Mouse (Mus musculus) CH12.LX (cell line): ENCODE measurements around the gene Atn1. TPM values are rescaled to one million over a fixed set of nuclear protein-coding genes. Genes with fewer than 3 reads are reported as not detected.

Source experiments
- DNase-seq: peaks from one replicate; pipeline ENCODE4 v3.0.0-alpha.2; 2013; ENCODE audit errors: extremely low read depth
- H3K27ac ChIP-seq: 2 replicates; pipeline ENCODE4 v1.5.1; 2012; ENCODE audit warnings: low read depth, mild to moderate bottlenecking, control low read depth, moderate library complexity; ENCODE audit not compliant: insufficient read depth
- H3K27me3 ChIP-seq: replicated peaks from 2 replicates; pipeline ENCODE3; 2012; ENCODE audit warnings: inconsistent platforms
- H3K36me3 ChIP-seq, 2 experiments: replicated peaks in 1 of 2; 2 replicates each; pipeline versions ENCODE3 to v1.6.1; 2012; ENCODE audit warnings: inconsistent platforms in 1 of 2, low read length in 1 of 2, mild to moderate bottlenecking in 1 of 2, mixed read lengths in 1 of 2, moderate library complexity in 1 of 2; ENCODE audit not compliant: control insufficient read depth in 1 of 2, insufficient read depth in 1 of 2
- H3K4me1 ChIP-seq, 2 experiments: 2 replicates each; pipeline ENCODE4 v1.6.1; 2012; ENCODE audit warnings: inconsistent platforms in 1 of 2, moderate library complexity in 1 of 2; ENCODE audit not compliant: insufficient read depth in 2 of 2, control insufficient read depth in 1 of 2
- H3K4me2 ChIP-seq: 2 replicates; pipeline ENCODE4 v1.6.1; 2012; ENCODE audit warnings: low read depth, mild to moderate bottlenecking, control low read depth; ENCODE audit not compliant: poor library complexity, insufficient read depth, severe bottlenecking
- H3K4me3 ChIP-seq, 3 experiments: fragments of 150-350 bp in 1 of 3; sonication (generic) in 1 of 3; replicated peaks in 1 of 3; 2 replicates each; pipeline versions ENCODE3 to v1.5.1; 2011 to 2012; ENCODE audit warnings: low read depth in 2 of 3, low read length in 2 of 3, mild to moderate bottlenecking in 2 of 3, moderate library complexity in 2 of 3, control low read depth in 1 of 3, improper control_type of control experiment in 1 of 3, inconsistent platforms in 1 of 3, mixed read lengths in 1 of 3; ENCODE audit not compliant: poor library complexity in 1 of 3
- H3K79me2 ChIP-seq: replicated peaks from 2 replicates; pipeline ENCODE4 v1.6.1; 2012; ENCODE audit warnings: mild to moderate bottlenecking, moderate library complexity; ENCODE audit not compliant: control insufficient read depth, poor library complexity, insufficient read depth, severe bottlenecking; ENCODE audit errors: extremely low read depth
- H3K9ac ChIP-seq: 2 replicates; pipeline ENCODE4 v1.6.1; 2012; ENCODE audit warnings: low read depth, mild to moderate bottlenecking, control low read depth, moderate library complexity; ENCODE audit not compliant: insufficient read depth
- H3K9me3 ChIP-seq: replicated peaks from 2 replicates; pipeline ENCODE3; 2012; ENCODE audit warnings: low read length, inconsistent platforms, mixed read lengths
- BHLHE40 ChIP-seq: IDR thresholded peaks from 2 replicates; pipeline ENCODE4 v1.6.1; 2011; ENCODE audit warnings: mild to moderate bottlenecking, low read depth, low read length, improper control_type of control experiment
- CHD1 ChIP-seq: IDR thresholded peaks from 2 replicates; pipeline ENCODE4 v1.6.1; 2012; ENCODE audit warnings: low read depth, low read length, improper control_type of control experiment, inconsistent platforms
- CTCF ChIP-seq, 2 experiments: IDR thresholded peaks in 1 of 2; conservative IDR thresholded peaks in 1 of 2; 2 replicates each; pipeline ENCODE4 v1.5.1; 2011 to 2012; ENCODE audit warnings: low read depth in 2 of 2, low read length in 2 of 2, improper control_type of control experiment in 1 of 2, inconsistent platforms in 1 of 2, mild to moderate bottlenecking in 1 of 2, moderate library complexity in 1 of 2
- ETS1 ChIP-seq: conservative IDR thresholded peaks from 2 replicates; pipeline ENCODE4 v1.6.1; 2012; ENCODE audit warnings: low read depth, mild to moderate bottlenecking, inconsistent platforms, low read length, improper control_type of control experiment, moderate library complexity
- GABPA ChIP-seq: IDR thresholded peaks from 2 replicates; pipeline ENCODE4 v1.6.1; 2012; ENCODE audit warnings: low read depth, low read length, improper control_type of control experiment, inconsistent platforms; ENCODE audit not compliant: insufficient replicate concordance
- IRF4 ChIP-seq: IDR thresholded peaks from 2 replicates; pipeline ENCODE4 v1.6.1; 2014; ENCODE audit warnings: low read depth, mild to moderate bottlenecking, inconsistent platforms, low read length, improper control_type of control experiment
- JUN ChIP-seq: IDR thresholded peaks from 2 replicates; pipeline ENCODE4 v1.6.1; 2011; ENCODE audit warnings: low read depth, mild to moderate bottlenecking, low read length, improper control_type of control experiment, moderate library complexity; ENCODE audit not compliant: insufficient read depth
- JUND ChIP-seq: conservative IDR thresholded peaks from 2 replicates; pipeline ENCODE4 v1.6.1; 2011; ENCODE audit warnings: low read depth, low read length, improper control_type of control experiment
- KAT2A ChIP-seq: IDR thresholded peaks from 2 replicates; pipeline ENCODE4 v1.6.1; 2012; ENCODE audit warnings: low read length, improper control_type of control experiment, inconsistent platforms; ENCODE audit not compliant: insufficient replicate concordance
- MAFK ChIP-seq: IDR thresholded peaks from 2 replicates; pipeline ENCODE4 v1.6.1; 2011; ENCODE audit warnings: low read length, improper control_type of control experiment; ENCODE audit not compliant: insufficient replicate concordance
- MAX ChIP-seq: IDR thresholded peaks from 2 replicates; pipeline ENCODE4 v1.6.1; 2011; ENCODE audit warnings: low read length, improper control_type of control experiment
- MAZ ChIP-seq: IDR thresholded peaks from 2 replicates; pipeline ENCODE4 v1.6.1; 2012; ENCODE audit warnings: low read depth, mild to moderate bottlenecking, inconsistent platforms, low read length, improper control_type of control experiment, moderate library complexity
- NELFE ChIP-seq: IDR thresholded peaks from 2 replicates; pipeline ENCODE4 v1.6.1; 2011; ENCODE audit warnings: low read depth, low read length, improper control_type of control experiment
- NRF1 ChIP-seq: IDR thresholded peaks from 2 replicates; pipeline ENCODE4 v1.6.1; 2014; ENCODE audit warnings: low read depth, mild to moderate bottlenecking, inconsistent platforms, low read length, improper control_type of control experiment, moderate library complexity
- POLR2A ChIP-seq: IDR thresholded peaks from 2 replicates; pipeline ENCODE4 v1.6.1; 2011; ENCODE audit warnings: low read depth, mild to moderate bottlenecking, improper control_type of control experiment, low read length
- RCOR1 ChIP-seq: conservative IDR thresholded peaks from 2 replicates; pipeline ENCODE4 v1.6.1; 2012; ENCODE audit warnings: low read depth, mild to moderate bottlenecking, inconsistent platforms, low read length, improper control_type of control experiment
- SIN3A ChIP-seq: IDR thresholded peaks from 2 replicates; pipeline ENCODE4 v1.6.1; 2012; ENCODE audit warnings: low read length, improper control_type of control experiment, inconsistent platforms
- TBP ChIP-seq: conservative IDR thresholded peaks from 2 replicates; pipeline ENCODE4 v1.6.1; 2011; ENCODE audit warnings: low read depth, low read length, improper control_type of control experiment
- TCF12 ChIP-seq: IDR thresholded peaks from 2 replicates; pipeline ENCODE4 v1.6.1; 2014; ENCODE audit warnings: low read depth, mild to moderate bottlenecking, inconsistent platforms, low read length, improper control_type of control experiment
- UBTF ChIP-seq: IDR thresholded peaks from 2 replicates; pipeline ENCODE4 v1.6.1; 2012; ENCODE audit warnings: low read depth, mild to moderate bottlenecking, inconsistent platforms, low read length, improper control_type of control experiment, moderate library complexity
- USF1 ChIP-seq: IDR thresholded peaks from 2 replicates; pipeline ENCODE4 v1.6.1; 2014; ENCODE audit warnings: low read depth, mild to moderate bottlenecking, inconsistent platforms, low read length, improper control_type of control experiment
- ZC3H11A ChIP-seq: IDR thresholded peaks from 2 replicates; pipeline ENCODE4 v1.6.1; 2012; ENCODE audit warnings: low read depth, mild to moderate bottlenecking, inconsistent platforms, low read length, improper control_type of control experiment
- ZMIZ1 ChIP-seq: IDR thresholded peaks from 2 replicates; pipeline ENCODE4 v1.6.1; 2012; ENCODE audit warnings: low read depth, mild to moderate bottlenecking, inconsistent platforms, low read length, improper control_type of control experiment
- ZNF384 ChIP-seq: IDR thresholded peaks from 2 replicates; pipeline ENCODE4 v1.6.1; 2012; ENCODE audit warnings: low read depth, low read length, improper control_type of control experiment, inconsistent platforms
- dilution Hi-C: fragments of 300-500 bp; cut with MboI; formaldehyde crosslinking; loops from 2 replicates; pipeline ENCODE4 v1.14.3; 2020; ENCODE audit warnings: low sequenced_read_pairs; ENCODE audit not compliant: extremely low pct_unique_long_range_greater_than_20kb, extremely low pct_ligation_motif_present
- in situ Hi-C: fragments of 300-500 bp; cut with MboI; formaldehyde crosslinking; loops from 3 replicates; pipeline ENCODE4 v1.14.3; 2019; ENCODE audit warnings: low sequenced_read_pairs, low pct_ligation_motif_present, low pct_unique_long_range_greater_than_20kb, mixed read lengths
- polyA plus RNA-seq: library from polyadenylated mRNA; unstranded; fragments of >175 nt; gene quantifications from 2 replicates; pipeline ENCODE4 v1.2.1, GENCODE M21; 2012; ENCODE audit warnings: low read depth; ENCODE audit not compliant: insufficient read length
- total RNA-seq, 2 experiments: library from RNA; depleted of rRNA; stranded (reverse); fragments of 300-350 nt in 1 of 2; fragments of >200 nt in 1 of 2; gene quantifications; 2 replicates each; pipeline ENCODE4 v1.2.3; 2012 to 2014

Atn1 gene
- total and polyA plus RNA-seq, 3 experiments: 1.7 to 35.1 (median 4.6) TPM

DNA sequence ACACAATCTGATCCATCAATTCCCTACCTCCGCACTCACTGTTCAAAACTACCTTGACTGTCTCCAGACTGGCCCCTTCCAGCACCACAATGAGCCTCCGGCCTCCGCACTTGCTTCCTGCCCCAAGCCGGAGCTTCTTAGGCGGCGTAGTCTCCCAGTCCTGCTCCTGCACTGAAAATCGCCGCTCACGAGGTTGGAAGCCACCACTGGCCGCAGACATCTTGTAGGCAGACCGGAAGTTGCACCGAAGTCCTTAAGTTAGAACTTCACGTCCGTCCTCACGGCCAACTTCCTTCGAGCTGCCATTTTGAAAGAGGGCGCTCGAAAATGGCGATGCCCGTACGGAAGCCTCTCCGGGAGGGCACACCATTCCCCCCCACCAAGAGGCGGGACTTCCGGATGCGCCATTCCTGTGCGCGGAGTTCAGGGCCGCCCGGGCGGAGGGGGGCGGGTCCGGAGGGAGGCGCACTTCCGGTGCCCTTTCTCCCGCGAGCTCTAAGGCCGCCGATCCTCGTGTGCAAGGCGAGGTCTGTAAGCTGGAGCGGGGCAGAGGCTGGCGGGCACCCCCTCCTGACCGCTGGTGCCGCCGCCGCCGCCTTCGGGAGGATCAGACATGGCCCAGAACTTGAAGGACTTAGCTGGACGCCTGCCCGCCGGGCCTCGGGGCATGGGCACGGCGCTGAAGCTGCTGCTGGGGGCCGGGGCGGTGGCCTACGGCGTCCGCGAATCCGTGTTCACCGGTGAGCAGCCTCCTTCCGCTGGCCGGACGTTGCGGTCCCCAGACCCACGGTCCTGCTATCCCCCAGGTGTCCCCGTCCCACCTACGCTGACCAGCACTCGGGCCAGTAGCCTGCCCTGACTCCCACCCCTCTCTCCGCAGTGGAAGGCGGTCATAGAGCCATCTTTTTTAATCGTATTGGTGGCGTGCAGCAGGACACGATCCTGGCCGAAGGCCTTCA is 44.2 kb downstream of the Atn1 start, which contains the start of the genes Emg1 and Phb2 (continued):
- peak; percentile 77 for TF ChIP-seq UBTF
- TF ChIP-seq USF1: no peak
- TF ChIP-seq MAZ: peak; percentile 99
- TF ChIP-seq POLR2A: peak; percentile 84
- peak; percentile 88 for TF ChIP-seq MAX
- peak; percentile 44; the same call in 1 of the 2 replicates for TF ChIP-seq ZNF384
- peak; percentile 68; the same call in 1 of the 2 replicates for TF ChIP-seq GABPA
- TF ChIP-seq ETS1: peak; percentile 39; the same call in 1 of the 2 replicates
- TF ChIP-seq RCOR1: peak; percentile 71; the same call in 1 of the 2 replicates
- no peak for TF ChIP-seq CTCF (conservative IDR thresholded peaks at IDR 0.05 in 1 of 2, IDR thresholded peaks at IDR 0.05 in 1 of 2; ENCODE audit: low read depth in 2 of 2, low read length in 2 of 2)
- no peak for TF ChIP-seq JUND
- TF ChIP-seq SIN3A: peak; percentile 95
- TF ChIP-seq IRF4: peak; percentile 80
- peak; percentile 68; the same call in 1 of the 2 replicates for TF ChIP-seq ZMIZ1
- TF ChIP-seq TBP: peak; percentile 90

DNA sequence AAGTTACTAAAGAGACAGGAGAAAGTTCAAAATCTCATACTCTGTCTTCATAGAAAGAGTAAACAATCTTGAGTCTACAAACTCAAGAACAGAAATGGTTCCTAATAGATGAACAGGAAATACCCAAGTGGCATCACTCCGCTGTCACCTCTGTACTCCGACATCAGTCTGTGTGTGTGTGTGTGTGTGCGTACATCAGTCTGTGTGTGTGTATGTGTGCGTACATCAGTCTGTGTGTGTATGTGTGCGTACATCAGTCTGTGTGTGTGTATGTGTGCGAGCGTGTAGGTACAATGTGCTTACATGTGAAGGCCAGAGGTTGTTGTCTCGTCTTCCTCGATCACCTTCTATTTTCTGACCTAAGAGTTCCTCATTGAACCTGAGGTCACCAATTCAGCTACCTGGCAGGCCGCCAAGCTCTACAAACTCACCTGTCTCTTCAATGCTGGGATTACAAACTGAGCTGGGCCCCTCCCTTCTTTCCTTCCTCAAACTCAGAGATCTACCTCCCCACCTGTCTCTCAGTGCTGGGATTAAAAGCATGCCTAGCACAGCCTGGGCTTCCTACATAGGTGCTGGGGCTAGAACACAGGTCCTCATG is 47.9 kb downstream of the Atn1 start:
- dilution Hi-C loops: no loop called here
- no peak overlapping the region for H3K4me2 ChIP-seq
- DNase-seq: no peak
- peaks cover 28 to 58% of the 10 kb centered on the region in 2 experiments for H3K4me1 ChIP-seq
- peak overlapping the region; percentile 16; the same call in 1 of the 2 replicates for H3K27ac ChIP-seq
- H3K27me3 ChIP-seq: no peaks in the 10 kb centered on the region
- peaks cover 43 to 65% of the 10 kb centered on the region in 2 experiments for H3K36me3 ChIP-seq
- no peak overlapping the region for H3K9ac ChIP-seq
- in situ Hi-C loops: no loop called here
- H3K9me3 ChIP-seq: no peaks in the 10 kb centered on the region
- H3K79me2 ChIP-seq: peaks cover 85% of the 10 kb centered on the region
- TF ChIP-seq JUN: no peak
- no peak for TF ChIP-seq ZMIZ1
- no peak for TF ChIP-seq TCF12
- no peak for TF ChIP-seq GABPA
- TF ChIP-seq NRF1: no peak
- no peak for TF ChIP-seq MAFK
- TF ChIP-seq ZC3H11A: no peak
- TF ChIP-seq CHD1: no peak
- TF ChIP-seq KAT2A: no peak
- no peak for TF ChIP-seq NELFE
- TF ChIP-seq BHLHE40: no peak
- no peak for TF ChIP-seq SIN3A
- H3K4me3 ChIP-seq: peak overlapping the region in 1 of 3 experiments; percentile 2
